Mouse (Mus musculus) splenic B cell, adult 2 months (primary cell): ENCODE measurements around the gene Adgrl4.

Experiments
- DNase-seq: peaks from one replicate; pipeline ENCODE4 v3.0.0-alpha.2; 2011; ENCODE audit warnings: low read depth, low spot score
- H3K27me3 ChIP-seq: 2 replicates; pipeline ENCODE4 v1.6.1; 2012; ENCODE audit warnings: mild to moderate bottlenecking, low read length, moderate library complexity, mixed read lengths; ENCODE audit not compliant: control insufficient read depth, poor library complexity, insufficient read depth, severe bottlenecking
- H3K36me3 ChIP-seq: 2 replicates; pipeline ENCODE4 v1.6.1; 2012; ENCODE audit warnings: mild to moderate bottlenecking, low read length, moderate library complexity, mixed read lengths; ENCODE audit not compliant: control insufficient read depth, poor library complexity, insufficient read depth, severe bottlenecking

The Adgrl4 gene

GRCm38 (mm10) chr3:151437693-151438092, at the start of gene Adgrl4:
TSS of gene Adgrl4 (plus strand) at chr3:151437887.
- Histone ChIP-seq H3K27me3 (no peaks in the 10 kb centered on the region), H3K36me3 (no peaks in the 10 kb centered on the region)
- DNase-seq: no peak

GRCm38 (mm10) chr3:151390912-151391311, 46.8 kb upstream of the Adgrl4 start:
- DNase-seq: no peak
- Histone ChIP-seq H3K36me3 (no peaks in the 10 kb centered on the region), H3K27me3 (no peaks in the 10 kb centered on the region)

GRCm38 (mm10) chr3:151392891-151393290, 44.8 kb upstream of the Adgrl4 start:
- no peak for DNase-seq
- Histone ChIP-seq H3K36me3 (no peaks in the 10 kb centered on the region), H3K27me3 (no peaks in the 10 kb centered on the region)

GRCm38 (mm10) chr3:151393330-151393729, 44.4 kb upstream of the Adgrl4 start:
- Histone ChIP-seq H3K27me3 (no peaks in the 10 kb centered on the region), H3K36me3 (no peaks in the 10 kb centered on the region)
- DNase-seq: no peak

GRCm38 (mm10) chr3:151399270-151399669, 38.4 kb upstream of the Adgrl4 start:
- DNase-seq: no peak
- H3K27me3 ChIP-seq: no peaks in the 10 kb centered on the region
- H3K36me3 ChIP-seq: no peaks in the 10 kb centered on the region

- DNase-seq: no peak
- Histone ChIP-seq H3K27me3 (no peaks in the 10 kb centered on the region), H3K36me3 (no peaks in the 10 kb centered on the region)
These were observed 26.7 kb upstream of the Adgrl4 start for GRCm38 (mm10) chr3:151411031-151411430.

GRCm38 (mm10) chr3:151411488-151411887, 26.2 kb upstream of the Adgrl4 start:
- DNase-seq: no peak
- Histone ChIP-seq H3K27me3 (no peaks in the 10 kb centered on the region), H3K36me3 (no peaks in the 10 kb centered on the region)

GRCm38 (mm10) chr3:151416931-151417330, 20.8 kb upstream of the Adgrl4 start:
- DNase-seq: no peak
- H3K27me3 ChIP-seq: peaks cover 1% of the 10 kb centered on the region; the same call in 1 of the 2 replicates
- H3K36me3 ChIP-seq: no peaks in the 10 kb centered on the region

GRCm38 (mm10) chr3:151417688-151418572, 19.8 kb upstream of the Adgrl4 start:
- Histone ChIP-seq H3K36me3 (no peaks in the 10 kb centered on the region), H3K27me3 (peaks cover 2% of the 10 kb centered on the region; the same call in 1 of the 2 replicates)
- DNase-seq: no peak

- DNase-seq: no peak
- Histone ChIP-seq H3K27me3 (peaks cover 2% of the 10 kb centered on the region; the same call in 1 of the 2 replicates), H3K36me3 (no peaks in the 10 kb centered on the region)
These were observed 13.1 kb upstream of the Adgrl4 start for GRCm38 (mm10) chr3:151424326-151425207.

- no peak for DNase-seq
- no peaks in the 10 kb centered on the region for H3K27me3 ChIP-seq
These were observed 7.6 kb upstream of the Adgrl4 start for GRCm38 (mm10) chr3:151430106-151430505.

GRCm38 (mm10) chr3:151431507-151431906, 6.2 kb upstream of the Adgrl4 start:
- H3K27me3 ChIP-seq: no peaks in the 10 kb centered on the region
- DNase-seq: no peak
- H3K36me3 ChIP-seq: no peaks in the 10 kb centered on the region

More at GRCm38 (mm10) chr3:151430106-151430505, 7.6 kb upstream of the Adgrl4 start:
- no peaks in the 10 kb centered on the region for H3K36me3 ChIP-seq

GRCm38 (mm10) chr3:151438364-151438763, 677 bp downstream of the Adgrl4 start:
- H3K27me3 ChIP-seq: no peaks in the 10 kb centered on the region
- no peak for DNase-seq
- no peaks in the 10 kb centered on the region for H3K36me3 ChIP-seq

- DNase-seq: no peak
- H3K36me3 ChIP-seq: no peaks in the 10 kb centered on the region
- no peaks in the 10 kb centered on the region for H3K27me3 ChIP-seq
These were observed 2.3 kb downstream of the Adgrl4 start for GRCm38 (mm10) chr3:151439976-151440375.

- no peak for DNase-seq
- Histone ChIP-seq H3K27me3 (no peaks in the 10 kb centered on the region), H3K36me3 (no peaks in the 10 kb centered on the region)
These were observed 4.3 kb downstream of the Adgrl4 start for GRCm38 (mm10) chr3:151442026-151442425.
